Mouse (Mus musculus) heart, adult 2 months (tissue): Measurements from ENCODE around the gene Ntn1.

Experiments
- CTCF ChIP-seq: fragments of 200-600 bp; IDR thresholded peaks from 2 replicates; pipeline ENCODE4 v1.8.1; 2022; ENCODE audit warnings: antibody characterized with exemption, mild to moderate bottlenecking, moderate library complexity
- EP300 ChIP-seq: fragments of 200-500 bp; IDR thresholded peaks from 2 replicates; pipeline ENCODE4 v1.6.1; 2011; ENCODE audit warnings: low read depth, low read length, control low read depth; ENCODE audit not compliant: insufficient read depth
- POLR2A ChIP-seq: fragments of 200-500 bp; IDR thresholded peaks from 2 replicates; pipeline ENCODE4 v1.6.1; 2011; ENCODE audit warnings: mild to moderate bottlenecking, low read depth, low read length, control low read depth; ENCODE audit not compliant: insufficient read depth

- no peak for TF ChIP-seq POLR2A
- TF ChIP-seq CTCF: no peak
- no peak for TF ChIP-seq EP300
Measured at GRCm38 (mm10) chr11:68401428-68401827, 805 bp upstream of the Ntn1 start.
